Mouse (Mus musculus) right cerebral cortex, postnatal 36 days (tissue): ENCODE results near the gene Vmn1r116.
"Not testable (repeated sequence)": the region's sequence is repeated elsewhere in the genome, so short reads cannot be mapped to it uniquely, and the experiment has no call there.

Source experiments
- DNase-seq, 2 experiments: peaks; one replicate each; pipeline ENCODE4 v3.0.0; 2022; ENCODE audit warnings: low spot score in 2 of 2, mixed read lengths in 1 of 2

Gene Vmn1r116

DNA sequence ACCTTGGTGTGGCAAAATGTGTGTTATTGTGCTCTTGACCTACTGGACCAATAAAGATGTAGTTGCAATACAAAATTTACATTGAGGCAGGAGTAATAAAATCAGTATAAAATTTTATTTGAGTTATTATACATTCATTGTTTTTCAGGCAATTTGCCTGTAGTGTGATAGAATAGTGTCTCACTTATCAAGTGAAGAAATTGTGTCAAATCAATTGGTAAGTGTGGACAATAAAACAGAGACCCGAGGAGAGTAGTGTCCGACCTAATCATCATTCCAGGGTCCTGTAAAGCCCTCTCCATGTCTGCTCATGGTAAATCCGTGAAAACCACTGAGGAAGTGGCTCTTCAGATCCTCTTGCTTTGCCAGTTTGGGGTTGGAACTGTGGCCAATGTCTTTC lies at the start of gene Vmn1r116:
TSS of gene Vmn1r116 (plus strand) at position 301 of the 400 bp plus-strand sequence.
- not testable (repeated sequence) for DNase-seq

DNA sequence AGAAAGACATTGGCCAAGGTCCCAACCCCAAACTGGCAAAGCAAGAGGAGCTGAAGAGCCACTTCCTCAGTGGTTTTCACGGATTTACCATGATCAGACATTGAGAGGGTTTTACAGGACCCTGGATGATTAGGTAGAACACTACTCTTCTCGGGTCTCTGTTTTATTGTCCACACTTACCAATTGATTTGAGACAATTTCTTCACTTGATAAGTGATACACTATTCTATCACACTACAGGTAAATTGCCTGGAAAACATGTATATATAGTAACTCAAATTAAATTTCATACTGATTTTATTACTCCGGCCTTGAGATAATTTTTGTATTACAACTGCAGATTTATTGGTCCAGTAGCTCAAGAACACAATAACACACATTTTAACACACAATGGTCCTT lies 27.2 kb upstream of the Vmn1r116 start, which contains the start of gene Vmn1r115:
TSS of gene Vmn1r115 (minus strand) at position 101 of the 400 bp plus-strand sequence.
- not testable (repeated sequence) for DNase-seq

DNA sequence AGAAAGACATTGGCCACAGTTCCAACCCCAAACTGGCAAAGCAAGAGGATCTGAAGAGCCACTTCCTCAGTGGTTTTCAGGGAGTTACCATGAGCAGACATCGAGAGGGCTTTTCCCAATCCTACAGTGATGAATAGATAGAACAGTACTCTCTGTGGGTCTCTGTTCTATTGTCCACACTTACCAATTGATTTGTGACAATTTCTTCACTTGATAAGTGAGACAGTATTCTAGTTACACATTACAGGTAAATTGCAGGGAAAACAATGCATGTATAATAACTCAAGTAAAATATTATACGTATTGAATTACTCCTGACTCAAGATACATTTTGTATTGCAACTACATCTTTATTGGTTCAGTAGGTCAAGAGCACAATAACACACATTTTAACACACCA lies 12.0 kb downstream of the Vmn1r116 start, which contains the start of gene Vmn1r117:
TSS of gene Vmn1r117 (minus strand) at position 101 of the 400 bp plus-strand sequence.
- not testable (repeated sequence) for DNase-seq

DNA sequence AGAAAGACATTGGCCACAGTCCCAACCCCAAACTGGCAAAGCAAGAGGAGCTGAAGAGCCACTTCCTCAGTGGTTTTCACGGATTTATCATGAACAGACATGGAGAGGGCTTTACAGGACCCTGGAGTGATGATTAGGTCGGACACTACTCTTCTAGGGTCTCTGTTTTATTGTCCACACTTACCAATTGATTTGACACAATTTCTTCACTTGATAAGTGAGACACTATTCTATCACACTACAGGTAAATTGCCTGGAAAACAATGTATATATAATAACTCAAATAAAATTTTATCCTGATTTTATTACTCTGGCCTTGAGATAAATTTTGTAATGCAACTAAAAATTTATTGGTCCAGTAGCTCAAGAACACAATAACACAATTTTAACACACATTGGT lies 40.2 kb downstream of the Vmn1r116 start, which contains the start of gene Vmn1r118:
TSS of gene Vmn1r118 (minus strand) at position 101 of the 400 bp plus-strand sequence.
- not testable (repeated sequence) for DNase-seq
